Mouse (Mus musculus): ENCODE results near the gene Naa15. TPM values are rescaled to one million over a fixed set of nuclear protein-coding genes. Genes with fewer than 3 reads are reported as not detected.

The Naa15 gene
- polyA plus RNA-seq, 1 experiment: 0.77 TPM

GRCm38 (mm10) chr3:51413276-51413675, 1.7 kb upstream of the Naa15 start:
- 54% methylated on average over 1 of the region's 1 CpGs for WGBS
- H3K27ac ChIP-seq (ENCODE audit: insufficient read depth, low read depth, low read length): no peak overlapping the region; the same call in 1 of the 2 replicates
- TF ChIP-seq CTCF (IDR thresholded peaks at IDR 0.05; ENCODE audit: extremely low read depth, insufficient read length, insufficient replicate concordance, low read depth, low read length) (no peak), POLR2A (IDR thresholded peaks at IDR 0.05; ENCODE audit: low read depth, low read length) (no peak)

GRCm38 (mm10) chr3:51416073-51416363, 1.1 kb downstream of the Naa15 start:
- Histone ChIP-seq H3K27ac (ENCODE audit: insufficient read depth, low read depth, low read length) (peak overlapping the region; percentile 84), H3K27me3 (ENCODE audit: control insufficient read depth, insufficient read depth, low read length) (no peaks in the 10 kb centered on the region), H3K4me3 (ENCODE audit: low read depth, low read length) (peak overlapping the region; percentile 88), H3K36me3 (ENCODE audit: control insufficient read depth, insufficient read depth, low read length) (no peaks in the 10 kb centered on the region), H3K4me1 (ENCODE audit: control insufficient read depth, insufficient read depth, insufficient read length, low read length) (peaks cover 7% of the 10 kb centered on the region; the same call in 1 of the 2 replicates)
- TF ChIP-seq POLR2A (IDR thresholded peaks at IDR 0.05; ENCODE audit: low read depth, low read length) (0 out of 2 replicates have a peak, but pooled peaks have one; percentile 3), CTCF (IDR thresholded peaks at IDR 0.05; ENCODE audit: extremely low read depth, insufficient read length, insufficient replicate concordance, low read depth, low read length) (peak; percentile 19; the same call in 1 of the 2 replicates)
- WGBS: 2% methylated on average over 26 of the region's 30 CpGs

More at GRCm38 (mm10) chr3:51413276-51413675, 1.7 kb upstream of the Naa15 start:
- no peak overlapping the region for H3K4me3 ChIP-seq (ENCODE audit: low read depth, low read length)
- peaks cover 3% of the 10 kb centered on the region; the same call in 1 of the 2 replicates for H3K4me1 ChIP-seq (ENCODE audit: control insufficient read depth, insufficient read depth, insufficient read length, low read length)
- no peaks in the 10 kb centered on the region for H3K27me3 ChIP-seq (ENCODE audit: control insufficient read depth, insufficient read depth, low read length)
- no peaks in the 10 kb centered on the region for H3K36me3 ChIP-seq (ENCODE audit: control insufficient read depth, insufficient read depth, low read length)

GRCm38 (mm10) chr3:51416364-51417134, 1.6 kb downstream of the Naa15 start:
- no peaks in the 10 kb centered on the region for H3K36me3 ChIP-seq (ENCODE audit: control insufficient read depth, insufficient read depth, low read length)
- H3K4me1 ChIP-seq (ENCODE audit: control insufficient read depth, insufficient read depth, insufficient read length, low read length): peaks cover 7% of the 10 kb centered on the region; the same call in 1 of the 2 replicates
- H3K27ac ChIP-seq (ENCODE audit: insufficient read depth, low read depth, low read length): peak overlapping the region; percentile 84
- TF ChIP-seq POLR2A (IDR thresholded peaks at IDR 0.05; ENCODE audit: low read depth, low read length): no peak
- TF ChIP-seq CTCF (IDR thresholded peaks at IDR 0.05; ENCODE audit: extremely low read depth, insufficient read length, insufficient replicate concordance, low read depth, low read length): no peak
- under 1% methylated on average over 68 of the region's 68 CpGs for WGBS
- H3K27me3 ChIP-seq (ENCODE audit: control insufficient read depth, insufficient read depth, low read length): no peaks in the 10 kb centered on the region
- H3K4me3 ChIP-seq (ENCODE audit: low read depth, low read length): peak overlapping the region; percentile 88

DNA sequence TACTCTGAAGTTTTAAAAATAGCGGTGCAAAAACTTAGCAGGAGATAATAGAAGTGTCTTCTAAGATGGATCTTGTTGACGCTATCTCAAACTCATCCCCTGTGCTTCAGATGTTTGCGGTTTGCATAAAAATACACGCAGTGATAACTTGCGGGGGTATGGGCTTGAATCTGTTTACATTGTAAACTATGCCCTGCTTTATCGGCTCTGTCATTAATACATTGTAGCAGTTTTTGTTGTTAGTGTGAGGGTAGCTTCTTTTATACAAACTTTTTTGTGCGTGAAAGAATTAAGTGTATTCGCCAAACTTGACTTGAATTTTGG, 2.1 kb downstream of the Naa15 start:
- Histone ChIP-seq H3K4me1 (ENCODE audit: control insufficient read depth, insufficient read depth, insufficient read length, low read length) (peaks cover 7% of the 10 kb centered on the region; the same call in 1 of the 2 replicates), H3K27ac (ENCODE audit: insufficient read depth, low read depth, low read length) (peak overlapping the region; percentile 84), H3K36me3 (ENCODE audit: control insufficient read depth, insufficient read depth, low read length) (no peaks in the 10 kb centered on the region), H3K27me3 (ENCODE audit: control insufficient read depth, insufficient read depth, low read length) (no peaks in the 10 kb centered on the region), H3K4me3 (ENCODE audit: low read depth, low read length) (peak overlapping the region; percentile 88)
- no peak for TF ChIP-seq CTCF (IDR thresholded peaks at IDR 0.05; ENCODE audit: extremely low read depth, insufficient read length, insufficient replicate concordance, low read depth, low read length)
- no peak for TF ChIP-seq POLR2A (IDR thresholded peaks at IDR 0.05; ENCODE audit: low read depth, low read length)
- 5% methylated on average over 8 of the region's 8 CpGs for WGBS

DNA sequence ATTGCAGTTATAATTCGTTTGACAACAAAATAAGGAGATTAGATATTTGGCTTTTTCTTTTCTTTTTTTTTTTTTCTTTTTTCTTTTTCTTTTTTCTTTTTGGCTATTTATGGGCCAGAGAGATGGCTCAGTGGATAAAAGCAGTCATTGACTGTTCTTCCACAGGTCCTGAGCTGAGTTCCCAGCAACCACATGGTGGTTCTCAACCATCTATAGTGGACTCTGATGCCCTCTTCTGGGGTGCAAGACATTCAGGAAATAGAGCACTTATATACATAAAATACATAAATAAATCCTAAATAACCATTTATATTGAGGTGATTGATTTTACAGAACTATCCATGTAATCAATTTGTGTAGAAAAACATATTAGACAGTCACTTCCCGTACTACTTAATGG, 2.5 kb downstream of the Naa15 start:
- TF ChIP-seq POLR2A (IDR thresholded peaks at IDR 0.05; ENCODE audit: low read depth, low read length) (no peak), CTCF (IDR thresholded peaks at IDR 0.05; ENCODE audit: extremely low read depth, insufficient read length, insufficient replicate concordance, low read depth, low read length) (no peak)
- Histone ChIP-seq H3K36me3 (ENCODE audit: control insufficient read depth, insufficient read depth, low read length) (no peaks in the 10 kb centered on the region), H3K27me3 (ENCODE audit: control insufficient read depth, insufficient read depth, low read length) (no peaks in the 10 kb centered on the region), H3K27ac (ENCODE audit: insufficient read depth, low read depth, low read length) (no peak overlapping the region), H3K4me3 (ENCODE audit: low read depth, low read length) (no peak overlapping the region), H3K4me1 (ENCODE audit: control insufficient read depth, insufficient read depth, insufficient read length, low read length) (peaks cover 7% of the 10 kb centered on the region; the same call in 1 of the 2 replicates)
- WGBS: 27% methylated on average over 2 of the region's 2 CpGs

DNA sequence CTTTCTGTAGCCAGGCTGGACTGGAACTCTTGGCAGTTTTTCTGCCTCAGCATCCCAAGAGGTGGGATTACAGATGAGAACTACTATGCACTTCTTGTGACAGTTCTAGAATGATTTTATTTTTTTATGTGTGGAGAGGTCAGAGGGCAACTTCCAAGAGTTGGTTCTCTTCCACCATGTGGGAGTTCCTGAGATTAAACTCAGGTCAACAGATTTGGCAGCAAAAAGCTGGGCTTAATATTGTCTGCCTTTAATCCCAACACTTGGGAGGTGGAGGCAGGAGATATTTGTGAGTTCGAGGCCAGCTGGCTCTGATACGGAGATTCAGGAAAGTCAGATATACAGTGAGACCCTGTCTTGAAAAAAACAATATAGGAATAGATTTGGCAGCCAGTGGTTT, 3.0 kb downstream of the Naa15 start:
- Histone ChIP-seq H3K4me3 (ENCODE audit: low read depth, low read length) (no peak overlapping the region), H3K27ac (ENCODE audit: insufficient read depth, low read depth, low read length) (no peak overlapping the region), H3K4me1 (ENCODE audit: control insufficient read depth, insufficient read depth, insufficient read length, low read length) (peaks cover 8% of the 10 kb centered on the region; the same call in 1 of the 2 replicates), H3K27me3 (ENCODE audit: control insufficient read depth, insufficient read depth, low read length) (no peaks in the 10 kb centered on the region), H3K36me3 (ENCODE audit: control insufficient read depth, insufficient read depth, low read length) (no peaks in the 10 kb centered on the region)
- TF ChIP-seq CTCF (IDR thresholded peaks at IDR 0.05; ENCODE audit: extremely low read depth, insufficient read length, insufficient replicate concordance, low read depth, low read length) (no peak), POLR2A (IDR thresholded peaks at IDR 0.05; ENCODE audit: low read depth, low read length) (no peak)
- 36% methylated on average over 2 of the region's 2 CpGs for WGBS

- 33% methylated on average over 3 of the region's 3 CpGs for WGBS
These were observed 7.0 kb downstream of the Naa15 start for GRCm38 (mm10) chr3:51421921-51422320.

More at GRCm38 (mm10) chr3:51421921-51422320, 7.0 kb downstream of the Naa15 start:
- Histone ChIP-seq H3K36me3 (ENCODE audit: control insufficient read depth, insufficient read depth, low read length) (no peaks in the 10 kb centered on the region), H3K27me3 (ENCODE audit: control insufficient read depth, insufficient read depth, low read length) (no peaks in the 10 kb centered on the region), H3K4me3 (ENCODE audit: low read depth, low read length) (no peak overlapping the region), H3K27ac (ENCODE audit: insufficient read depth, low read depth, low read length) (no peak overlapping the region), H3K4me1 (ENCODE audit: control insufficient read depth, insufficient read depth, insufficient read length, low read length) (peaks cover 8% of the 10 kb centered on the region; the same call in 1 of the 2 replicates)
- TF ChIP-seq POLR2A (IDR thresholded peaks at IDR 0.05; ENCODE audit: low read depth, low read length): no peak
- TF ChIP-seq CTCF (IDR thresholded peaks at IDR 0.05; ENCODE audit: extremely low read depth, insufficient read length, insufficient replicate concordance, low read depth, low read length): no peak
